Mouse (Mus musculus) kidney, adult 11 months (tissue): Measurements from ENCODE around the gene Gbe1.

ENCODE experiments used
- DNase-seq: peaks from one replicate; pipeline ENCODE4 v3.0.0; 2022

Gbe1 gene

GRCm38 (mm10) chr16:70585964-70586363, 272.2 kb downstream of the Gbe1 start:
- DNase-seq = no peak

GRCm38 (mm10) chr16:70602326-70602725, 288.6 kb downstream of the Gbe1 start:
- no peak for DNase-seq

- DNase-seq = no peak
Measured at GRCm38 (mm10) chr16:70608358-70608757, 294.6 kb downstream of the Gbe1 start.

GRCm38 (mm10) chr16:70617691-70618090, 303.9 kb downstream of the Gbe1 start:
- no peak for DNase-seq

GRCm38 (mm10) chr16:70618168-70618567, 304.4 kb downstream of the Gbe1 start:
- no peak for DNase-seq
